Mouse (Mus musculus): ENCODE results near the gene Kcnk3. TPM values are rescaled to one million over a fixed set of nuclear protein-coding genes. Genes with fewer than 3 reads are reported as not detected.

Kcnk3 gene
- polyA plus RNA-seq, 1 experiment from 2014 or later: 0.12 TPM

DNA sequence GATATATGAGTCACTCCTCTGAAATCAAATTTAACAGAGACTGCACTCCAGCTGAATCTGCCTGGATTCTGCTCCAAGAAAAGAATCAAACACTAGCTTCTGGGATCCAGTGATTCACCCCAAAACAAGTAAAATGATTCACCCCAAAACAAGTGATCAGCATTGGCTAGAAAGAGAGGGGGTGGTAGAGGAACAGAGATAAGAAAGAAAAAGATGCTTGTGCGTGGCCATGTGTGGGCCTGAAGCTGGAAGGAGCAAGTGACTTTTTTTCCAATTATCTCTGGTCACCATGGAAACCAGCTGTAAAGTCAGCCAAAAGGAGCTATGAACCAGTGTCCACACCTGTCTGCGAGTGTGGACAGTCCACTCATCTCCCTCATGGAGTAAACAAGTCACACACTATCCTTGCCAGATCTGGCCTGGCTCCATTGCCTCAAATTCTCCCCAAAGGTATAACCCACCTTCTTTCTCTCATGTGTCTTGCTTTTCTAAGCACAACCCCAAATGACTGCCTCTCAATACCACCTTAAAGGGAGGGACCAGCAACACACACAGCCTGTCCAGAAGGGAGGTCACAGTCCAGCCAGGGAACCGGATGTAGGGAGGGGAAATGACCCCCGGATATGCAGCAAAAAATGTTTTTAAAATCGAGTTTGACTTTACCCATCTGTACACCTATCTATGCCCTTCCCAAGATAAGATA lies 55.7 kb downstream of the Kcnk3 start:
- DNase-seq (ENCODE audit: low spot score): no peak
- no peak overlapping the region for H3K9ac ChIP-seq (ENCODE audit: low read length)
- no peak overlapping the region for H3K27ac ChIP-seq (replicated peaks; ENCODE audit: low read depth, low read length)
- peaks cover 8% of the 10 kb centered on the region for H3K4me1 ChIP-seq (ENCODE audit: control insufficient read depth, insufficient read depth, low read length)
- no peak overlapping the region for H3K4me3 ChIP-seq (ENCODE audit: low read depth, low read length)
- ATAC-seq (ENCODE audit: insufficient number of reproducible peaks, low FRiP score, low TSS enrichment, low read depth): no peak
- no peaks in the 10 kb centered on the region for H3K36me3 ChIP-seq (ENCODE audit: control insufficient read depth, insufficient read depth, low read length)
- no peak overlapping the region for H3K4me2 ChIP-seq (ENCODE audit: low read depth, severe bottlenecking)
- no peaks in the 10 kb centered on the region for H3K27me3 ChIP-seq (ENCODE audit: control insufficient read depth, insufficient read depth, low read length)
- no peaks in the 10 kb centered on the region for H3K9me3 ChIP-seq (ENCODE audit: control insufficient read depth, low read length)
- 66% methylated on average over 5 of the region's 5 CpGs for WGBS

DNA sequence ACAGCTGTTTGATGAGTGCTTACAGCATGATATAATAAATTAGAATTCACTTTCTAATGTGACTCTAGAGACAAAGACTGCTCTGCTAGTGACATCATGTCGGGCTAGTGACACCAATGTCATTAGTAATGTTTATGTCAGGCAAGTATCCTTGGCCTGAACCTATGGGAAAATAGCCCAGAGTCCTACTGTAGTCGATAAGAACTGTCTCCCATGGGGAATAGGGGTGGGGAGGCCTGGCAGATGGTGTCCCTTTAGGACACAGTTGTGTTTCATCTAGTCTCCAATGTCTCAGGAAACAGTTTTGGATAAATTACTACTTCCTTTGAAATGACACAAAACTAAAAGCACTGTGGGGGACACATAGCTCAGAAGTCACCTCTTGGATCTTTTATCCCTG lies 58.1 kb downstream of the Kcnk3 start:
- H3K9me3 ChIP-seq (ENCODE audit: control insufficient read depth, low read length): no peaks in the 10 kb centered on the region
- H3K27ac ChIP-seq (replicated peaks; ENCODE audit: low read depth, low read length): no peak overlapping the region
- H3K4me1 ChIP-seq (ENCODE audit: control insufficient read depth, insufficient read depth, low read length): peaks cover 13% of the 10 kb centered on the region
- no peak overlapping the region for H3K4me2 ChIP-seq (ENCODE audit: low read depth, severe bottlenecking)
- no peaks in the 10 kb centered on the region for H3K27me3 ChIP-seq (ENCODE audit: control insufficient read depth, insufficient read depth, low read length)
- DNase-seq (ENCODE audit: low spot score) (no peak), ATAC-seq (ENCODE audit: insufficient number of reproducible peaks, low FRiP score, low TSS enrichment, low read depth) (no peak)
- no peak overlapping the region for H3K9ac ChIP-seq (ENCODE audit: low read length)
- H3K4me3 ChIP-seq (ENCODE audit: low read depth, low read length): no peak overlapping the region
- WGBS: 71% methylated on average over 2 of the region's 2 CpGs
- H3K36me3 ChIP-seq (ENCODE audit: control insufficient read depth, insufficient read depth, low read length): no peaks in the 10 kb centered on the region

DNA sequence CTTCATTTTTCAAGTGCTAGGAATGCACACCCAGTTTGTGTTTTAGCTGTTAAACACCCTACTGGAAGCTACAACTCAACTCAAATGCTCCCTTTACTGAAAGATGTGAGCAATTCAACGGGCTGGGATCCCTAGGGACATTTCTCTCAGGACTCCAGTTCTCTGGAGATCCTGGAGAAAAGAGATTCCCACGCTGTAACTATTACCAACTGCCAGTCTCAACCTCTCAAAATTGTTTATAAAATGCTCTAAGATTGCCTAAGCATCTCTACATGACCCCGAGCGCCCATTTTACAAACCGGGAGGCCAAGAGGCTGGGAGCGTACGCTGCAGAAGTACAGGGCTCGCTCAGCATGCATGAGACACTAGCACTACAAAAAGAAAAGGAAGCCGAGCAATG lies 59.4 kb downstream of the Kcnk3 start:
- ATAC-seq (ENCODE audit: insufficient number of reproducible peaks, low FRiP score, low TSS enrichment, low read depth) (no peak), DNase-seq (ENCODE audit: low spot score) (no peak)
- WGBS: 19% methylated on average over 9 of the region's 9 CpGs
- H3K9ac ChIP-seq (ENCODE audit: low read length): peak overlapping the region; percentile 72
- peaks cover 13% of the 10 kb centered on the region for H3K4me1 ChIP-seq (ENCODE audit: control insufficient read depth, insufficient read depth, low read length)
- peak overlapping the region; percentile 93 for H3K4me2 ChIP-seq (ENCODE audit: low read depth, severe bottlenecking)
- no peaks in the 10 kb centered on the region for H3K27me3 ChIP-seq (ENCODE audit: control insufficient read depth, insufficient read depth, low read length)
- no peaks in the 10 kb centered on the region for H3K9me3 ChIP-seq (ENCODE audit: control insufficient read depth, low read length)
- H3K36me3 ChIP-seq (ENCODE audit: control insufficient read depth, insufficient read depth, low read length): no peaks in the 10 kb centered on the region
- H3K4me3 ChIP-seq (ENCODE audit: low read depth, low read length): peak overlapping the region; percentile 87
- H3K27ac ChIP-seq (replicated peaks; ENCODE audit: low read depth, low read length): no peak overlapping the region; the same call in 1 of the 2 replicates

DNA sequence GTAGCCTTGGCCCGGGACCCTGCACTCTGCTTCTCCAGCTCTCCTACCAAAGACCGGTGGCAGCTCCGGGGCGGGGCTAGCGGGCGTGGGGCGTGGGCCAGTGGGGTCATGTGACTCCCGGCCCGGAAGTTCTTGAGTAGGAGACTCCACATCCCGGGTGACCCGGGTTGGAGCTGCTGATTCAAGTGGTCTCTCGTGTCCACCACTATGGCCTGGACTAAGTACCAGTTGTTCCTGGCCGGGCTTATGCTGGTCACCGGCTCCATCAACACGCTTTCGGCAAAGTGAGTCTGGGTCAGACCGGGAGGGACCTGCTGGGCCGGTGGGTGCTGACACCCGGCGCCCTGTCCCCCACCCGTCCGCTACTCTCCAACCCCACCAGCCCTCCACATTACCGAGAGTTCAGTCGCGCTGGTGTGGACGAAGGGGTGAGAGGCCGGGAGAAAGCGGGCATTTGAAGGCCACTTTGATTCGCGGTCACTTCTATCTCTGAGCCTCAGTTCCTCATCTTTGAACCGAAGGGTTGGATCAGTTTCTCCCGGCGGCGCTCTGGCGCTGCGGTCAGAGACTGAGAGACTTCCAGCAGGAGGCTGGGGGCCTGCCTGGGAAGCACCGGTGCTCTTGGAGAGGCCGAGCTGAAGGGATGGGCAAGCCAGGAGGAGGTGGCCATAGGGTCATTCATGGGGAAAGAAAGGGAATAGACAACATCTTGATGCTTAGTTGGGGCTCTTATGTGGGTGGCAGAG lies 60.0 kb downstream of the Kcnk3 start, which contains the start of gene Slc35f6:
Gene Slc35f6 (plus strand): TSS at position 119 of the 746 bp plus-strand sequence.
- peak within 1 kb of the TSS; percentile 72 for H3K9ac ChIP-seq (ENCODE audit: low read length)
- H3K27ac ChIP-seq (replicated peaks; ENCODE audit: low read depth, low read length): no peak within 1 kb of the TSS; the same call in 1 of the 2 replicates
- H3K36me3 ChIP-seq (ENCODE audit: control insufficient read depth, insufficient read depth, low read length): no peaks in the 10 kb centered on the region
- H3K4me2 ChIP-seq (ENCODE audit: low read depth, severe bottlenecking): peak within 1 kb of the TSS; percentile 93
- H3K4me1 ChIP-seq (ENCODE audit: control insufficient read depth, insufficient read depth, low read length): peaks cover 13% of the 10 kb centered on the region
- ATAC-seq (ENCODE audit: insufficient number of reproducible peaks, low FRiP score, low TSS enrichment, low read depth) (peak; percentile 93), DNase-seq (ENCODE audit: low spot score) (peak; percentile 92)
- H3K9me3 ChIP-seq (ENCODE audit: control insufficient read depth, low read length): no peaks in the 10 kb centered on the region
- H3K27me3 ChIP-seq (ENCODE audit: control insufficient read depth, insufficient read depth, low read length): no peaks in the 10 kb centered on the region
- H3K4me3 ChIP-seq (ENCODE audit: low read depth, low read length): peak within 1 kb of the TSS; percentile 87
- WGBS: under 1% methylated on average over 38 of the region's 38 CpGs

DNA sequence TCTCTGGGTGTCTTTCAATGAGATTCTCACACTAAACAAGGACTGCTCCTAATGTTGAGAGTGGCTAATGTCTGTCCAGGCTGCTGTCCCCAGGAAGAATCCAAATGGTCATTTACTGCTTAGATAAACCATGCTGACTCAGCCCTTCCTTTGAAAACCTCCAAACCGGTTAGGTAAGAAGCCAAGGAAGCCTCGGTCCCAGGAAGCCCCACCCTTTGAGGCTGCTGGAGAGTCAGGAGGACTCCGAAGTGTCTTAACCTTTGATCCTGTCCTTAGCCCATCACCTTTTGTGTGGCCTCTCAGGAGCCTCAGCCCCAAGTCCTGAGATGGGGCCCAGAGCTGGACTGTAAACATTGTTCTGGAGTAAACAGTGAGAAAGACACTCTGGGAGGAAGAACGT lies 61.6 kb downstream of the Kcnk3 start:
- no peak for DNase-seq (ENCODE audit: low spot score)
- H3K4me1 ChIP-seq (ENCODE audit: control insufficient read depth, insufficient read depth, low read length): peaks cover 13% of the 10 kb centered on the region
- no peak overlapping the region for H3K4me3 ChIP-seq (ENCODE audit: low read depth, low read length)
- ATAC-seq (ENCODE audit: insufficient number of reproducible peaks, low FRiP score, low TSS enrichment, low read depth): no peak
- no peak overlapping the region for H3K27ac ChIP-seq (replicated peaks; ENCODE audit: low read depth, low read length)
- 69% methylated on average over 4 of the region's 4 CpGs for WGBS
- H3K27me3 ChIP-seq (ENCODE audit: control insufficient read depth, insufficient read depth, low read length): no peaks in the 10 kb centered on the region
- no peaks in the 10 kb centered on the region; the same call in 1 of the 2 replicates for H3K36me3 ChIP-seq (ENCODE audit: control insufficient read depth, insufficient read depth, low read length)
- no peaks in the 10 kb centered on the region for H3K9me3 ChIP-seq (ENCODE audit: control insufficient read depth, low read length)
- no peak overlapping the region for H3K9ac ChIP-seq (ENCODE audit: low read length)
- H3K4me2 ChIP-seq (ENCODE audit: low read depth, severe bottlenecking): no peak overlapping the region

DNA sequence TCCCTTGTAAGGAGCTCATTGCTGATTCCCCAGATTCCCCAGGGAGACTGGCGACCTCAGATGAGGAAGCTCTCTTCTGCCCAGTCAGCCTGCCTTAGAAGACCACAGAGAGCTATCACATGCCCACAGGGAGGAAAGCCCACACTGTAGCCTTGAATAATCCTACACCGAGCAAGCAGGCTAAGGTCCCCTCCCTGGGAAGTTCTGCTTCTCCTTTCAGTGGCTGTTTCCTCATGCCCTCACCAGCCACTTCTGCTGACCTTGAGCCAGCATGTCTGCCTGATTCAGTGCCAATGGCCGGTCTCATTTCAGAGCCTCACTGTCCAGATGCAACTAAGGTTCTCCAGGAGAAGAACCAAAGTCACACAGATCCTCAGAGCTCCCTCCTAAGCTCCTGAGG lies 62.8 kb downstream of the Kcnk3 start:
- H3K27me3 ChIP-seq (ENCODE audit: control insufficient read depth, insufficient read depth, low read length): no peaks in the 10 kb centered on the region
- WGBS: 73% methylated on average over 3 of the region's 3 CpGs
- no peak overlapping the region for H3K4me2 ChIP-seq (ENCODE audit: low read depth, severe bottlenecking)
- no peak overlapping the region for H3K9ac ChIP-seq (ENCODE audit: low read length)
- H3K36me3 ChIP-seq (ENCODE audit: control insufficient read depth, insufficient read depth, low read length): no peaks in the 10 kb centered on the region; the same call in 1 of the 2 replicates
- no peak overlapping the region for H3K4me3 ChIP-seq (ENCODE audit: low read depth, low read length)
- no peaks in the 10 kb centered on the region for H3K9me3 ChIP-seq (ENCODE audit: control insufficient read depth, low read length)
- peaks cover 13% of the 10 kb centered on the region for H3K4me1 ChIP-seq (ENCODE audit: control insufficient read depth, insufficient read depth, low read length)
- ATAC-seq (ENCODE audit: insufficient number of reproducible peaks, low FRiP score, low TSS enrichment, low read depth) (no peak), DNase-seq (ENCODE audit: low spot score) (no peak)
- H3K27ac ChIP-seq (replicated peaks; ENCODE audit: low read depth, low read length): no peak overlapping the region

DNA sequence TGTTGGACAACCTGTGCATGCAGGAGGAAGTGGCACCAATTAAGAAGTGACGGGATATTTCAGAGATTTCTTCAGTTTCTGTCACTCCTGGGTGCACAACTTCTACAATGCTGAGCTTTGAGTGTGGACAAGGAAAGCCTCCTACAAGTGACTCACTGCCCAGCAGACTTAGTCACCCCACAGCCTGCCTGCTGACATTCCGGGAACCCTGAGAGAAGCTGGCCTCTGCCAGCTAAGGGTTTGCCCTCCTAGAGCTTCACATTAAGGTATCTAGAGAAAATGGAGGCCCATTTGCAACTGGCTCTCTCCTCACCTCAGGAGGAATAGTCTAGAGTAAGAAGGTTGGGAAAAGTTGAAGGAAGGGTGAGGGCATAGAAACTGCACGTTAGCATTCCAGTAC lies 63.6 kb downstream of the Kcnk3 start:
- H3K4me3 ChIP-seq (ENCODE audit: low read depth, low read length): no peak overlapping the region
- ATAC-seq (ENCODE audit: insufficient number of reproducible peaks, low FRiP score, low TSS enrichment, low read depth) (no peak), DNase-seq (ENCODE audit: low spot score) (no peak)
- H3K4me1 ChIP-seq (ENCODE audit: control insufficient read depth, insufficient read depth, low read length): peaks cover 13% of the 10 kb centered on the region
- H3K27ac ChIP-seq (replicated peaks; ENCODE audit: low read depth, low read length): no peak overlapping the region
- 86% methylated on average over 3 of the region's 3 CpGs for WGBS
- H3K27me3 ChIP-seq (ENCODE audit: control insufficient read depth, insufficient read depth, low read length): no peaks in the 10 kb centered on the region
- H3K9ac ChIP-seq (ENCODE audit: low read length): no peak overlapping the region
- no peak overlapping the region for H3K4me2 ChIP-seq (ENCODE audit: low read depth, severe bottlenecking)
- H3K36me3 ChIP-seq (ENCODE audit: control insufficient read depth, insufficient read depth, low read length): no peaks in the 10 kb centered on the region; the same call in 1 of the 2 replicates
- H3K9me3 ChIP-seq (ENCODE audit: control insufficient read depth, low read length): no peaks in the 10 kb centered on the region

DNA sequence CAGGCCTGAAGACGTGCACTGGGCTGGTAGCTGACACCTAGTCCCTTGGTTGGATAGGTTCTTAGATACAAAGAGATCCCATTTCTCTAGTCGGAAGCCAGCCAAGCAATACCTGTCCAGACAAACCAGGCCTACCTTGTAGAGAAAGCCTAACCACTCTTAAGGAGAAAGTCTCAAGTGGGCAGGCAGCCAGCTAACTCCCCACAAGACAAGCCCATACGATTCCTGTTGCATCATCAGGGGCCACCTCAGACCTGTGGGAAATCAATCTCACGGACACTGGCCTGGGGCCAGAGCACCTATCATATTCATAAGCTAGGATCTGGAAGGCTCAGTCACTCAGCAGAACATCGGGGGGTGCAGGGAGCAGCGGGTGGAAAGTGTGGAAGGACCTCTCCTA lies 65.3 kb downstream of the Kcnk3 start:
- H3K4me1 ChIP-seq (ENCODE audit: control insufficient read depth, insufficient read depth, low read length): peaks cover 9% of the 10 kb centered on the region
- H3K36me3 ChIP-seq (ENCODE audit: control insufficient read depth, insufficient read depth, low read length): peaks cover 9% of the 10 kb centered on the region; the same call in 1 of the 2 replicates
- H3K4me3 ChIP-seq (ENCODE audit: low read depth, low read length): no peak overlapping the region
- no peaks in the 10 kb centered on the region for H3K27me3 ChIP-seq (ENCODE audit: control insufficient read depth, insufficient read depth, low read length)
- no peak for DNase-seq (ENCODE audit: low spot score)
- 93% methylated on average over 6 of the region's 6 CpGs for WGBS
- no peaks in the 10 kb centered on the region for H3K9me3 ChIP-seq (ENCODE audit: control insufficient read depth, low read length)
- H3K4me2 ChIP-seq (ENCODE audit: low read depth, severe bottlenecking): no peak overlapping the region
- ATAC-seq (ENCODE audit: insufficient number of reproducible peaks, low FRiP score, low TSS enrichment, low read depth): no peak
- no peak overlapping the region for H3K9ac ChIP-seq (ENCODE audit: low read length)
- no peak overlapping the region for H3K27ac ChIP-seq (replicated peaks; ENCODE audit: low read depth, low read length)
